Mouse (Mus musculus) CD8-positive naive resting alpha-beta T cell, adult 57 days (primary cell): ENCODE data around the gene Atg5. TPM values are rescaled to one million over a fixed set of nuclear protein-coding genes. Genes with fewer than 3 reads are reported as not detected.

Experiments used
- total RNA-seq: library from RNA; stranded (reverse); gene quantifications from one replicate; pipeline ENCODE4 v1.2.4, GENCODE M21; 2023

The Atg5 gene
- total RNA-seq, result 24.4 TPM

DNA sequence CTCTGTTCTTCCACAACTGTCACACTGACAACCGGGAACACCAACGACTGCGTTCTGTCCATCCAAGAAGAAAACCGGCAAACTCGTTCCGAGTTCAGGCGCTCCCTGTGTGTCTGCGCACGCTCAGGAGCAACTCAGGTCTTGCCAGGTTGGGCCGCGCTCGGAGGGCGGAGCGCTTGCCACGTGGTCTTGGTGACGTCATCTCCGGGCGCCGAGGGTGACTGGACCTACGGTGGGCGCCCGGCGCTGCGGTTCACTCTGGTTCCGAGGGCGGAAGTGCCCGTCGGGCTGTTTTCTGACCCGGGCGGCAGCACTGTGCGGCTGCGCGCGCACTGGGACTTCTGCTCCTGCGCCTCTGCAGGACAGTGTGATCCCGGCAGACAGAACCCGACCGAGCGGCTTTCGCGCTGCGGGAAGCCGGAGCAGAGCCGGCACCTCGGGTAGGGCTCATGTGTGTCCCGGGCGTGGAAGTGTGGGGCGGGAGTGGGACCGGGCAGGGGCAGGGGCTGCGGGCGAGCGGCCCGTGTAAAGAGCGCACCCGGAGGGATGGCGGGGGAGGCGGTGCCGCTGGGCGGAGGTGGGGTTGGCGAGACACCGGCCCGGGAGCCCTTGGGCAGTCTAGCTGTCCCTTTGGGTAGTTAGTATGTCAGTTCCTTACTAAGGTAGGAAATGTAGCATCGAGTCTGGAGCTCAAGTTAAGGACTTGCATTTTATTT lies at the start of gene Atg5:
Gene Atg5 (plus strand): TSS at position 214 of the 716 bp plus-strand sequence.

Other genes with a start within 250 kb of the Atg5 start
- gene Crybg1, start 119.5 kb upstream of the Atg5 start, total RNA-seq, result 25.8 TPM